Mouse (Mus musculus): ENCODE data around the gene Fzr1. TPM values are rescaled to one million over a fixed set of nuclear protein-coding genes. Genes with fewer than 3 reads are reported as not detected.

Gene Fzr1
- total RNA-seq, 2 experiments from 2014 or later, result 85.7 to 94.7 TPM

- intact Hi-C loops (cut with DNase I), result no loop called here
- DNase-seq (ENCODE audit: extremely low spot score in 1 of 2, low spot score in 2 of 2), result no peak
These were observed 11.1 kb upstream of the Fzr1 start for GRCm38 (mm10) chr10:81389373-81389772.

GRCm38 (mm10) chr10:81388505-81389055, 10.3 kb upstream of the Fzr1 start, which contains the start of gene Gm48552:
Gene Gm48552 (plus strand): TSS chr10:81389005.
- intact Hi-C loops (cut with DNase I), result no loop called here
- DNase-seq (ENCODE audit: extremely low spot score in 1 of 2, low spot score in 2 of 2), result no peak

- no peak for DNase-seq (ENCODE audit: extremely low spot score in 1 of 2, low spot score in 2 of 2)
- intact Hi-C loops (cut with DNase I), result no loop called here
These were observed 9.4 kb upstream of the Fzr1 start for GRCm38 (mm10) chr10:81387716-81388115.

- no peak for DNase-seq (ENCODE audit: extremely low spot score in 1 of 2, low spot score in 2 of 2)
- intact Hi-C loops (cut with DNase I), result no loop called here
These were observed 7.4 kb upstream of the Fzr1 start for GRCm38 (mm10) chr10:81385603-81386306.

GRCm38 (mm10) chr10:81384605-81384982, 6.3 kb upstream of the Fzr1 start:
- intact Hi-C loops (cut with DNase I), result no loop called here
- DNase-seq (ENCODE audit: extremely low spot score in 1 of 2, low spot score in 2 of 2), result no peak

- intact Hi-C loops (cut with DNase I), result no loop called here
These were observed 5.7 kb upstream of the Fzr1 start, which contains the start of the genes Dohh and Gm48551 for GRCm38 (mm10) chr10:81383802-81384604. Gene Dohh (plus strand): TSS chr10:81384428. Gene Gm48551 (plus strand): TSS chr10:81384466.

GRCm38 (mm10) chr10:81382039-81382438, 3.7 kb upstream of the Fzr1 start:
- intact Hi-C loops (cut with DNase I), result no loop called here
- DNase-seq (ENCODE audit: extremely low spot score in 1 of 2, low spot score in 2 of 2), result no peak

More at GRCm38 (mm10) chr10:81383802-81384604, 5.7 kb upstream of the Fzr1 start, which contains the start of the genes Dohh and Gm48551:
- DNase-seq (ENCODE audit: extremely low spot score in 1 of 2, low spot score in 2 of 2), result peak; percentile 98

- DNase-seq (ENCODE audit: extremely low spot score in 1 of 2, low spot score in 2 of 2), result no peak
- intact Hi-C loops (cut with DNase I), result no loop called here
These were observed 1.6 kb upstream of the Fzr1 start for GRCm38 (mm10) chr10:81379809-81380378.

GRCm38 (mm10) chr10:81379183-81379553, 852 bp upstream of the Fzr1 start:
- intact Hi-C loops (cut with DNase I), result no loop called here
- no peak for DNase-seq (ENCODE audit: extremely low spot score in 1 of 2, low spot score in 2 of 2)

GRCm38 (mm10) chr10:81378553-81379182, 352 bp upstream of the Fzr1 start:
- intact Hi-C loops (cut with DNase I), result no loop called here

GRCm38 (mm10) chr10:81377362-81377664, 1.0 kb downstream of the Fzr1 start:
- DNase-seq (ENCODE audit: extremely low spot score in 1 of 2, low spot score in 2 of 2), result no peak
- intact Hi-C loops (cut with DNase I), result no loop called here

More at GRCm38 (mm10) chr10:81378553-81379182, 352 bp upstream of the Fzr1 start:
- peak; percentile 100 for DNase-seq (ENCODE audit: extremely low spot score in 1 of 2, low spot score in 2 of 2)

GRCm38 (mm10) chr10:81376561-81377361, 1.6 kb downstream of the Fzr1 start:
- DNase-seq (ENCODE audit: extremely low spot score in 1 of 2, low spot score in 2 of 2), result no peak
- intact Hi-C loops (cut with DNase I), result no loop called here

GRCm38 (mm10) chr10:81375322-81375721, 3.0 kb downstream of the Fzr1 start:
- intact Hi-C loops (cut with DNase I), result no loop called here
- no peak for DNase-seq (ENCODE audit: extremely low spot score in 1 of 2, low spot score in 2 of 2)

GRCm38 (mm10) chr10:81367207-81367495, 11.2 kb downstream of the Fzr1 start:
- intact Hi-C loops (cut with DNase I), result no loop called here

GRCm38 (mm10) chr10:81366477-81367206, 11.7 kb downstream of the Fzr1 start:
- no peak for DNase-seq (ENCODE audit: extremely low spot score in 1 of 2, low spot score in 2 of 2)
- intact Hi-C loops (cut with DNase I), result no loop called here

More at GRCm38 (mm10) chr10:81367207-81367495, 11.2 kb downstream of the Fzr1 start:
- no peak for DNase-seq (ENCODE audit: extremely low spot score in 1 of 2, low spot score in 2 of 2)

- intact Hi-C loops (cut with DNase I), result no loop called here
- DNase-seq (ENCODE audit: extremely low spot score in 1 of 2, low spot score in 2 of 2), result no peak
These were observed 12.4 kb downstream of the Fzr1 start, which contains the start of gene 4930404N11Rik for GRCm38 (mm10) chr10:81365672-81366476. Gene 4930404N11Rik (minus strand): TSS chr10:81365816.

- DNase-seq (ENCODE audit: extremely low spot score in 1 of 2, low spot score in 2 of 2), result no peak
- intact Hi-C loops (cut with DNase I), result no loop called here
These were observed 13.2 kb downstream of the Fzr1 start for GRCm38 (mm10) chr10:81365073-81365472.

Data from left cerebral cortex, postnatal 10 days (tissue).